Mouse (Mus musculus) embryo, embryonic 10.5 days (tissue): ENCODE results near the gene Ccdc115.
A peak's percentile ranks its signal among the peaks of the same experiment; 100 is the strongest.

ENCODE experiments used
- DNase-seq: peaks from one replicate; pipeline ENCODE4 v3.0.0-alpha.2; 2015; ENCODE audit warnings: low spot score

Gene Ccdc115

DNA sequence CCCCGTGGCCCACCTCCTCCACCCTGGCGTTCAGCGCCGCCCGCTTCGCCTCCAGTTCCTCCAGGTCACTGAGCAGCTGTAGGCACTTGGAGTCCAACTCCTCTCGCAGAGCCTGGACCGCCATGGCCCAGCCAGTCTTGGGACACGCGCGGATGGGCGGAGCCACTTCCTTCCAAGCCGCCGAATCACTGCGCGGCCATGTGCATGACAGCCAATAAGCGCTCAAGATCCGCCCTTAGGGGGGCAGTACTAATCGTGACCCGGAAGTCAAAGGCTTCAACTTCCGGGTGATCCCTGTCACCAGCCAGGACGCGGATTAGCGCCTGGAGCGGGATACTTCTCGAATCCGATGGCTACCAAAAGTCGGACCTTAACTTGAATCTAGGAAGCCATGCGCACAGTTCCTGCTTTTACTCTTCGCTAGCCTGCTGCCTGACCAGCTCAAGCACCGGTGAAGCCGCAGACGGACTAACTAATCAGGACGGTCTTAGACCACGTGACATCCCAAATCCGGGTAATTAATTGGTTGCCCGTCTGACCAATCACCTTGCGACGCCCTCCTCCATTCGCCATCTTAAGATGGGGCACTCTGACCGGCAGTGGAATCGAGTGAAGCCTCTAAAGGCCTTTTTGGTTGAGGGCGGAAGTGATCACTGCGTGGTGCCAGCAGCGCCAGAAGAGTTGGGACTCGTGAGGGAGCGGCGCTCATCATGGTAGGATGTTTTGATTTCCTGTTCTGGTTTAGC lies at the start of gene Ccdc115, which contains the start of gene Imp4:
Ccdc115 (minus strand) TSS at position 458 of the 746 bp plus-strand sequence.
Imp4 (plus strand) TSS at position 637 of the 746 bp plus-strand sequence.
- peak; percentile 99 for DNase-seq

DNA sequence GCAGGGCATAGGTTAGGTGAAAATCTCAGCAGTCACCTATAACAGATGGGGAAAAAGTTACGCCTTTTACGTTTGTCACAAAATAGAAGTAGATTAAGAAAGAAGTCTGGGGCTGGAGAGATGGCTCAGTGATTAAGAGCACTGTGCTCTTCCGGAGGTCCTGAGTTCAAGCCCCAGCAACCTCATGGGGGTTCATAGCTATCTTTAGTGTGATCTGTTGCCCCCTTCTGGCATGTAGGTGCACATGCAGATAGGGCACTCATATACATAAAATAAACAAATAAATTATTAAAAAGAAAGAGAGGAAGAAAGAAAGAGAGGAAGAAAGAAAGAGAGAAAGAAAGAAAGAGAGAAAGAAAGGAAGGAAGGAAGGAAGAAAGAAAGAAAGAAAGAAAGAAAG lies 47.9 kb upstream of the Ccdc115 start:
- DNase-seq: no peak

DNA sequence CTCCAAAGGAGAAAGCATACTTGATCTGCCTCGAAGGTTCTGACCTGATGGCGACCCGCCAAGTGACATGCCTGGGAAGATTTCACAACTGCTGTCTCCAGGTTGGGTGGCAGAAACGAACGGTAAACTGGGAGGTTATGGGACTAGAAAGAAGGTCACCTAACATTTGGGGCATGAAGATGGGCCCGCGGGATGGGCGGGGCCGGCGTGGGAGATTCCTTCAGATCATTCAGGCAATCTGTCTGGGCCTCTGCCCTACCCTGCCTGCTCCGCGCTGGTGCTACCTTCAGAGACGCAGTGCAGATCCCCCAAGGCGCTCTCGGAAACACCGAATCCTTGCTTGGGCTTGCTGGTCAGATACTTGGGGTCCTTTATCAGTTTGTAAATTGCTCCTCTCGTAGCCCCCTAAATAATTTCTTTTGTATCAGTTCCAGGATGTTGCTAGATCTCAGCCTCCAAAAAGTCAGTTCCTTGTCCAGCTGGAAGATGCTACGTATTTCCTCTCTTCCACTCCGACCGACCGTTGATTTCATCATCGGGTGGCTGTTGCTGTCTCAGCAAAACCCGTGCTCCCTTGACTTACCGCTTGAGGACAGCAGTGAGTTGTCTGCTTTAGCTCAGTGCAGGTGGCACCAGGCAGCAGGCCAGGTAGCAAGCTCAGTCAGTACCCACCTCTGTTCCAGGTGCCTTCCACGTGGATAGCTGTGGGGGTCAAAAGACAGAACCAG lies 46.2 kb upstream of the Ccdc115 start:
- DNase-seq: peak; percentile 59

DNA sequence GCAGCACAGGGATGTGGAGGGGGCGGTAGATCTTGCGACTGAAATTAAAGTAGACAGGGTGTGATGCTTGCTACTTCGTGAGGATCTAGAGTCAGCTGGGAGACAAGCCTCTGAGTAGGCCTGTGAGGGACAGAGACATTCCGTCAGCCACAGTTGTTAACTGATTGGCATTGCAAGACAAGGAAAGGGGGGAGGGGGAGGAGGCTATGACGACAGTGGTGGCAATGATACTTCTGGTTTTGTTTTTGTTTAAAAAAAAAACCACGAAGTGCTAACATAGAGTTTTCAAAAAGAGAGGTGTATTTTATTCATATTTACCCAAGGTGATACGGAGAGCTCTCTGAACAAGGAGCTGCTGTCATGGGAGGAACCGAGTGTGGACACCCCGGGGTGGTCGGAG lies 45.0 kb upstream of the Ccdc115 start:
- no peak for DNase-seq

DNA sequence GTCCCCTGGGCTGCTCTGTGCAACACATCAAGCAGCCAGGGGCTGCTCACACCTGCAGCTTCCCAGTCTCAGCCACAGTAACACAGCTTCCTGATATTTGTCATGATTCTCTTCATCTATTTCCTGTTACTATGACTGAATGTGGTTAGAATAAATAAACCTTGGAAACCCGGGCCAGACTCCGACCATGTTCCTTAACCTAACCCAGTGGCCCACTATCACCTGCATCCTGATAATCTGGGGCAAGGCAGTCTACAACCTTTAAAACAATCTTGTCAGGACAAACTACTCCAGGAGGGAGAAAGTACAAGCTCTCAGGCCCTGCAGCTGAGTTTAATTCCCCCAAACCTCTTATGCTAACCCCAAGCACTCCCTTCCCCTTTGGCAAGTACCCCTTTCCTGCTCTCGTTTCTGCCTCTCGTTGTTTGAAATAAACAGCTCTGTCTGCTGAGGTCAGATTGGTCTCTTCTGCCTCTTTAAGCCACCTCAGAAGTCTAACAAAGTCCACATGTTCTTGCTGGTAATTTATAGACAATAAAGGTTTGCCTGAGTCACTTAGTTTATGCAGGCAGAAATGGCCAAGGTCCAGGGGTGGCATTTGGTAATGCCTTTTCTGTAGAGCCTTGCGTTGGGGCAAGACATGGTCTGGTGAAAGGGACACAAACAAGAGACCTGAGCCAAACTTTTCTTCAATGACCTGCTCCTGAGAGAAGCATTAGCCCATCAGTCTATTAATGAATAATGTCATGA lies 42.6 kb upstream of the Ccdc115 start:
- no peak for DNase-seq

DNA sequence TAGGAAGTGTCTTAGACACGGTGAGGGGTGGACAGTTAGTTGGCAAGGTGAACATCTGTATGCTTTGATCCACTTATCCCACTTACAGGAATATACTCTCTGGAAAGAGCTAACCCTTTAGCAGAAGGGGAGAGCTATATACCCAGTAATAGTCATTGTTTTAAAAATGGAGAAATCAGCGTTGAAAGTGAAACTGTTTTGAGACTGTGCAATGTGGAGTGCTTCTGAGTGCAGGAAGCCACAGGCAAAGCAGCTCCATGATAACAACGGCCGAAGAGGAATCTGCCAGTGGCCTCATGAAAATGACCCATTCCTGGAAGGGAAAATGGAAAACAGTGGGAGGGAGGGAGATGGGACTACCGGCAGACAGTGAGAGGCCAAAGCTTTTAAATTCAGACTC lies 41.3 kb upstream of the Ccdc115 start:
- no peak for DNase-seq

DNA sequence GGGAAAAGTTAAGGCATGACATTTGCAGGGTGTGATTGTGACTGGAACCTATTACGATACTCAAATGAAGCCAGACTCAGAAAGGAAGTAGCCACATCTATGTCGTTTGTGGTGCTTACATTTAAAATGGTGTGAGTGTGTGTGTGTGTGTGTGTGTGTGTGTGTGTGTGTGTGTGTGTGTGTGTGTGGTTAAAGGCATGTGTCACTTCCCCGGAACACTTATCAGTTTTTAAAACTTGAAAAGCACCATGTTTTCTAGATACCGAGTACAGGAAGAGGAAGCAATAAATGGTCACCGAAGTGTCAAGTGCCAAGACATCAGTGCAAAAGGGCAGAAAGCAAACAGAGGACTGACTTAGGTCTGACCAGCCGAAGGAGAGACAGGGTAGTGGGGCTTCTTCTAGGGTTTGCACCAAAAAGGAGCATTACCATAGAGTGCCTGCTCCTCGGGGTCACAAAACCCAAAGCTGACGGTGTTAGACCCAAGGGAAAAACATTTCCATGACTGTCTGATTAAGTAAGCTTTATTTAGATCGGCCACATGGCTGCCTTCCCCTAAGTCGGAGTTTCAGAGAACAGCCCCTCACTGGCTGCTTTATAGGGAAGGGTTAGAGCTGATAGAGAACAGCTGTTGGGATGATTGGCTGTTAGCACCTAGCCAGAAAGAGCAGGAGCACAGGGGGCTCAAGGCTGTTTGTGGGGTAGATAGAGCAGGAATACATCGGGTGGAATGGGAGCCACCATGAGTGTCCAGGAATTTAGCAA lies 39.6 kb upstream of the Ccdc115 start:
- DNase-seq: no peak

DNA sequence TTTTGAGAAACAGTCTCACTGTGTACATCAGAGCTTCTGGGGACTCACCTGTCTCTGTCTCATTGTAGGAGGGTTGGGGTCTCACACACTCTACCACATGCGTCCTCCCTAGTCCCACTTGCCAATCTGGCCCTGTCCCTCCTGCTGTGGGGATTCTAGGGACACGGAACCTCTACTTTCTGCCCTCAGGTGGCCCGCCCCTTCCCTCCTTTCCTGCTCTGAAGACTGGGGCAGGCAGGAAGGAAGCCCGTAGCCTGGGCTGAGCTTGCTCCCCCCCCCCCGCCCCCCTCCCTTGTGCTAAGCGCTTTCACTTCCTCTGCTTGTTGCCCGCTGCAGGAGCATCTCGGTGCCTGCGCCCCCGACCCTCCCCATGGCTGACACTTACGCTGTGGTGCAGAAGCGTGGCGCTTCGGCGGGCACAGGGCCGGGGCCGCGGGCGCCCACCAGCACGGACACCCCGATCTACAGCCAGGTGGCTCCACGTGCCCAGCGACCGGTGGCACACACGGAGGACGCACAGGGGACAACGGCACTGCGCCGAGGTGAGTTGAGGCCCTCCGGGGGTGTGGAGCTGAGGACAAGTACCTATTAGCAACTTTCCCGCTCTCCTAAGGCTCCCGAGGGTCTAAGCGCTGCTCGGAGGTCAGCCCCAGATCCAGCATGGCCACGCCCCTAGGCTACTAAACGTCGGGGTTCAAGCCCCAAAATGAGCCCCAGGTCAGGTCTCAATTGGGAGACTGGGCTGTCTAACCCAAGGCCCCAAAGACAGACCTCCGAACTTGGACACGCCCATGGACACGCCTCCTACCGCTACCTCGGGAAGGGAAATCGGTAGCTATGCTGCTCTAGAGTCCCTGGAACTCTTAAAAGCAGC lies 33.2 kb upstream of the Ccdc115 start:
- DNase-seq: peak; percentile 54

DNA sequence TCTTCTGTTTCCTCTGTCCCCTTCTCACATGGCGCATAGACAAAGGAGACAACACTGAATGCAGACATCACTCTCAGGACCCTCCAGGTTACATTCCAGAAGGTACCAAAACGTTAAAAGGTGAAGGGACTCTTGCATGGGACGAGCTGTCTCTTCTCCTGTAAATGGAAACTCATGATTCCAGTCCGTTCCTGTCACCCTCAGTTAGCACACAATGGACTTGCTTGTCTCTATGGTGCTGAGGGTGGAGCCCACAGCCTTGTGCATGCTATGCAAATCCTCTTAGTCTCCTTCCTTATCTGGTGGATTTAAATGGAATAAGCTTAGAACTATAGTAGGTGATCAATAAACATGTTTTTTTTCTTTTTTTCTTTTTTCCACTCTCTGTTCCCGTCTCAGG lies 30.3 kb upstream of the Ccdc115 start:
- no peak for DNase-seq

DNA sequence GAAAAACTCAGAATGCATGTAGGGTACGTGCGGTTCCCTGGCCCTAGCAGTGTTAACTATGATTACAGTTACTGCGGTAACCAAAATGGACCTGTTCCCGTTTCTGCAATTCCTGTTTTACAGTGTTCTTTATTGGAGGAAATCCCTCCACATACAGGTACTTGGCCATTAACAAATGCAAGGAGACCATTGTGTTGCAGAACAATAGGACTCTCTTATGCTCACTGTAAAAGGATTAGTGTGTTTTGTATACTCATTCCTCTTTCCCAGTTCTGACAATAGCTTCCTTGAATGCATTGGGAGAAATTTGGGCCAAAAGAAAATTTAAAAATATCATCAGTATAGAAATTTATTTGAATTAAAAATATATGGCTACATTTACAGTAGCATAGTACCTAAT lies 29.0 kb upstream of the Ccdc115 start:
- DNase-seq: no peak

DNA sequence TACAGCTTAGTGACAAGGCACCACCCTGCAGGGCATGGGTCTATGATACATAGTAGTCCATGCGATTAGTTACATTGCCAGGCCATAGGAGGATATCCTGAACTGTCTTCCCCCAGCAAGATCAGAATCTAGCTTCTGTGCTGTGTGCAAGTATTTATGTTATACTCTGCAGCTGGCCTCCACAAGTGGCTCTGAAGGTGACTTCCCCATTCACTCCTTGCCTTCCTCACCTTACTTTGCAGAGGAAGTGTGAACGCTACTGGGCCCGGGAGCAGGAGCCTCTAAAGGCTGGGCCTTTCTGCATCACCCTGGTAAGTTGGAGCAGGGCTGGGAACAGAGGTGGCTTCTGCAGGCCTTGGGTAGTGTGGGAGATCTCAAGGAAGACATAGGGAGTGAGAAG lies 28.6 kb upstream of the Ccdc115 start:
- no peak for DNase-seq

DNA sequence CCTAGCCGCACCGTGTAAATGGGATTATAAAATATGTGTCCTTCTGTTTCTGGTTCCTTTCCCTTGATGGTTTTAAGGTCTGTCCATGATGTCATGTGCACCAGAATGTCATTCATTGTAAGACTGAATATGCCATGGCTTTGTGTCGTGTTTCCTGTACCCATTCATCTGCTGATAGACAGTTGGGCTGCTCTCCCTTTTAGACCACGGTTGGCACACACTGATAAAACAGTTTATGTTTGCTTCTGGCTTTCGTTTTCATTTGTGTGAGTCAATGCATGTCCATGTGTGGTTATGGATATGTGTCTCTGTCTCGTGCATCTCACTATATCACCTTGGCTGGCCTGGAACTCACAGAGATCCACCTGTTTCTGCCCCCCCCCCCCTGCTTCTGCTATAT lies 26.0 kb upstream of the Ccdc115 start:
- no peak for DNase-seq

DNA sequence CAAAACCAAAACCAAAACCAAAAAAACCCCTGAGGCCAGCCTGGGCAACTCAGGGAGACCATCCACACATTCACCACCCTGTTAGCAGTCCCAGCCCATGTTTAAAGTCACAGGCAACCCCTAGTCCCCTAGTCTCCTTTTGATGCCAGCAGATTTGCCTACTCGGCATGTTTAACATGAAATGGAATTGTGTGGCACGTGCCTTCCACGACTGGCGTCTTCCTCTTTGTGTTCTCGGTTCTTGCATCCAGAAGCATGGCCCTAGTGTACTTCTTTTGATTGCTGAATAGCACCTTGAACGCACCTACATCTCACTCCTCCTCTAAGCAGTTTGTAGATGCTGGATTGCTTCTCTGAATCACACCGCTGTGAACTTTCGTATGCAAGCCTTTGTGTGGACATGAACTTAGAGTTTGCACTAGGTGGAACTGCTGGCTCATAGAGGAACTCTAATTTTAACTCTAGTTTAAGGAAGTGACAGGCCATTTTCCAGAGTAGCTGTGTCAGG lies 24.9 kb upstream of the Ccdc115 start:
- DNase-seq: no peak

DNA sequence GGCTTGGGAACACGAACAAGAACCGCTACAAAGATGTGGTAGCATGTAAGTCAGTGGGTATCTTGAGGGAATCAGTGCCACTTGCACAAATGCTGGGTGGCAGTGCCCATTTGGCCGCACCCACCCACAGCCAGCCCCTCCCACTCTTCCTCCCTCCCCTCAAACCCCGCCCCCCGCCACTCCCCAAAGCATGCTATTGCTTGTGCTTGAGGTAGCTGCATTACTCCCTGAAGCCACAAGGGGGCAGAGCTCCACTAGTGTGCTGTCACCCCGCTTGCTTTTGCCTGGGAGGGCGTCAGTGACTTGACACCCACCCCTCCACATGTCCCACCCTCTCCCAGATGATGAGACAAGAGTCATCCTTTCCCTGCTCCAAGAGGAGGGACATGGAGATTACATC lies 23.3 kb upstream of the Ccdc115 start:
- DNase-seq: peak; percentile 76

DNA sequence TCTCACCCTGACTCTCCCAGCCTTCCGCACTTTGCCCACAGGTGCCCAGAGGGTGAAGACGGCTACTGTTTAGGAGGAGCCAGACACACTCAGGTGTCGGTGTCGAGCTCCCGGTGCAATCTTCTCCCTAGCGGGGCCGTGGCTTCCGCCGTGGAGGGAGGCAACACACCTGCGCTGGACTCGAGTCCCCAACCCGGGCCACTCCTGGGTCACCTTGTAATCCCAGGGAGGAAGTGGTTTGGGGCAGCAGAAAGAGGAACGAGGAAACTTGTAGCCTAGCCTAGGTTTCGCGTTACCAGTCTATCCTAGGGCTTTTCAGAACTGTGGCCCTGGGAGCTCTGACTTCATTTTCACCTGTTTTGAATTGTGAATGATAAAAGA lies 20.6 kb upstream of the Ccdc115 start:
- no peak for DNase-seq

DNA sequence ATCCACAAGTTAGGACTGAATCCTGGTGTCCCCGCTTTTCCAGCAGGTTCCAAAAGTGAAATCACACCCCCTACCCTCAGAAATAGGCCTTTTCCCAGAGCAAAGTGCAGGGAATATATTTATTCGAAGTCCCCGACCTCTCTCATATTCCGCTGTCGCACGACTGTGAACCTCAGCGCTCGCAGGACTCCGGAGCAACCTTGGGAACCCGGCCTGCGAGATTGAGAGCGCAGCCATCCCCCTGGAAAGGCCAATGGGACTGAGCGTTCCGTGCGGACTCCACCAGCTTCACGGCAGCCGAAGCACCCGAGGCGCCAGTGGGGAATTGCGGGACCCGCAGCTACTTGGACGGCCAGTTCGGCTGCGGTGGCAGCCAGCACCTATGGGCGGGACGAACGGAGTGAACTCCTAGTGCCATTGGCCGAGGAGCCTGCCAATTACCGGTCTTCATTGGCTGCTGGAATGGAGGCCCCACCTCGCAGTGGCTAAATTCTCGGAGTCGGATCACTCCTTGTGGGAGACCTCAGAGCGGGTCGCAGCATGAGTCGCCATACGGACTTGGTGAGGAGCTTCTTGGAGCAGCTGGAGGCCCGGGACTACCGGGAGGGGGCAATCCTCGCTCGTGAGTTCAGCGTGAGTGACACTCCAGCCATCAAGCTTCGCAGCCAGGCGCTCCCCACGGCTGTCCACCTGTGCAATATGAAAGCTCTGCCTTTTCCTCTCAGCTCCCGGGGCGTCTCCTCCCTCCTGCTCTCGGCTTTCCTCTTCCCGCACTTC lies 20.0 kb upstream of the Ccdc115 start, which contains the start of gene Ptpn18:
Ptpn18 (plus strand) TSS at position 479 of the 777 bp plus-strand sequence.
- peak; percentile 95 for DNase-seq

DNA sequence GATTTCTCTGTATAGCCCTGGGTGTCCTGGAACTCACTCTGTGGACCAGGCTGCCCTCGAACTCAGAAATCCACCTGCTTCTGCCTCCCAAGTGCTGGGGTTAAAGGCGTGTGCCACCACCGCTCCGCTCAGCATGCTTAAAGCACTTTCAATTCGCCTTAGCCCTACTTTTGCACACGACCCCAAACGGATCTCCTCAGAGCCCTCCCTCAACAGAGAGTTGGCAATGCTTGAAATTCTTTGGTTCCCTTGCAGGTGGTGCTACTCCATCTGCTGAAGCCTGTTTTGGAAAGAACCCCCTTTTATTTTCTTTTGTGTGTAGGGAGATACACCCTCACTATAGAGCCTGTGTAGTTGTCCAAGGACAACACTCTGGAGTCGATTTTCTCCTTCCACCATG lies 19.0 kb upstream of the Ccdc115 start:
- DNase-seq: peak; percentile 22

DNA sequence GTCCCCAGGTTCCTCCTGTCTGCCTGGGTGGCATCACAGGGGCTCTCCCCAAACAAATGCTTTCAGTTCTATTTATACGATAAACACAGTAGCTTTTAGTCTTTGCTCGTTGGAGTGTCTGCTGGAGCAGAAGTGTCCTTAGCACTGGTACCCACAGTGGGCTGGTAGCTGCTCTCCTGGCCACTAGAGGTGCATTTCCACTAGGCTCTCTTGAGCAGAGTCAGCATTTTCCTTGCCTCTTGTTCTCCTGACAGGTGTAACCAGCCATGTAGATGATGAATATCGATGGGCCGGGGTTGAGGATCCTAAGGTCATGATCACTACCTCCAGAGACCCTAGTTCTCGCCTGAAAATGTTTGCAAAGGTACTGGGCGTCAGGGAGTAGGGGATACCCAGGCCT lies 3.7 kb upstream of the Ccdc115 start:
- no peak for DNase-seq

DNA sequence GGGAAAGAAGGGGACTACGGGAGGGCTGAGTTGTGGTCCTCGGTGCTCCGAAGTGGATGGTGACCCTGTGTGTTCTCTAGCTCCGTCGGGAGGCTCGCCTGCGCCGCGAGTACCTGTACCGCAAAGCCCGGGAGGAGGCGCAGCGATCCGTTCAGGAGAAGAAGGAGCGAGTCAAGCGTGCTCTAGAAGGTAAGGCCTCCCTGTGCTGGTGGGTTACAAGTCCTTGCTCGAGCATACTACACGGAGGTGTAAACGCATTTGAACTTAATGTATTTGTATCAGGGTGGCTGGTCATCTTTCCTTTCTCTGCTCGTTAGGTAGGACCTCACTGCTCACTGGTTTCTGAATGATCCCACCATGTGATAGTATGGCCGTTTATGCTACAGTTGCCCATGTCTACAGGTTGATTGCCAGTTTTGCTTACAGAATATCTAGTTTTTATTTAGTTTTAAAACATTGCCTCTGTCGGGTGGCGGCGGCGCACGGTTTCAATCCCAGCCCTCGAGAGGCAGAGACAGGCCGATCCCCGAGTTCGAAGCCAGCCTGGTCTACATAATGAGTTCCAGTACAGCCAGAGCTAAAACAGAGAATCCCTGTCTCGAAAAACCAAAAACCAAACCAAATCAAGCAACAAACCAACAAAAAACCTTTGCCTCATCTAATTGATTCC lies 624 bp upstream of the Ccdc115 start:
- no peak for DNase-seq
